Mouse (Mus musculus): ENCODE measurements around the gene Bmper.

- TF ChIP-seq CTCF (IDR thresholded peaks at IDR 0.05; ENCODE audit: borderline replicate concordance, insufficient read depth, low read length) (no peak), POLR2A (IDR thresholded peaks at IDR 0.05; ENCODE audit: low read depth, low read length) (no peak)
These were observed 264.0 kb downstream of the Bmper start for GRCm38 (mm10) chr9:23486725-23487378.

All from embryonic fibroblast, embryonic 13.5 days (primary cell).